Mouse (Mus musculus) spleen, postnatal 10 days (tissue): ENCODE data around the gene Vps45.
"Not testable (repeated sequence)": the region's sequence is repeated elsewhere in the genome, so short reads cannot be mapped to it uniquely, and the experiment has no call there.

ENCODE experiments used
- DNase-seq, 2 experiments: peaks; one replicate each; pipeline ENCODE4 v3.0.0; 2021 to 2022; ENCODE audit warnings: low spot score in 2 of 2

Vps45 gene

DNA sequence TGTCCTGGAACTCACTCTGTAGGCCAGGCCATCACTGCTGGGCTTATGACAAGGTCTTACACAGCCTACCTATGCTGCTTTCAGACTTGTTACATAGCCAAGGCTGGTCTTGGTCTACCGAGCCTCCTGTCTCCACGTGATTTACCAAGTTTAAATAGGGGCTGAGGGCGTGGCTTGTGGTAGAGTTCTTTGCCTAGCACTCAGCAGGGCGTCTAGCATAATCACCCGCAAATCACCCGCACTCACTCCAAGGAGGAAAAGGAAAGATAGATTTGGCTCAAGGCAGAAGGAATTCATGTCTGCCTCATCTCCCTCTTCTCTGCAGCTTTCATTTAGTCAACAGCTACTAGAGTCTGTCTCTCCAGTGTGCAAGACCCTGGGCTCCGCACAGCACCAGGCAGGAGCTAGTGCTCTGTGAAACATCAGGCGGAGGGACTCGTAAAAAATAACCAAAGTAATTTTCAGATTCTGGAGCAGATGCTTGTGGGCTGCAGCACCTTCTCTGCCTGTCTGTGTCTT lies 61.0 kb downstream of the Vps45 start:
- DNase-seq = peak in 1 of 2 experiments; percentile 77

DNA sequence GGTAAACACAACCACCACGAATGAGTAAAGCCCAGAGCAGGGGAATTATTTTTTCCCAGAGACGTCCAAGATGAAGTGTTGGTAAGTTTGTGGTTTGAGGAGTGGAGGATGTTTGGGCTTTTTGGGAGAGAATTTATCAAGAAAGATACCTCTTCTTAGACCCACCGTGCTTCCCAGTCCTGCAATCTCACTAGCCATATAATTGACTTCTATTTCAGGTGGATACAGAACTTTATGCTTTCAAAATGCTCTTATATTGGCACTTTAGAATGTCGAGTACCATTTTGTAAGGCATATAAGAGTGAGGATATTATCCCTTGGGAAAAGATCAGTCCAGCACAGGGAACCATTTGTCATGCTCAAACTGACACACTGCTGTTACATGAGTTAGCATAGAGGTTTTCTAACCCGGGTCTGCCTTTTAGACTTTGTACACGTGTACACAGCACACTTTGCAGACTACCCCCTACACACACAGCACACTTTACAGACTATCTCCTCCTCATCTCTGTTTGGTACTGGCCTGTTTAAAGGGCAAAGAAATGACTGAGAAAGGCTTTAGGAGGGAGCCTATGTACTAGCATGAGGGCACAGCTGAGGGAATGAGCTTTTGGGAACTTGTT lies 61.7 kb downstream of the Vps45 start:
- DNase-seq = no peak

DNA sequence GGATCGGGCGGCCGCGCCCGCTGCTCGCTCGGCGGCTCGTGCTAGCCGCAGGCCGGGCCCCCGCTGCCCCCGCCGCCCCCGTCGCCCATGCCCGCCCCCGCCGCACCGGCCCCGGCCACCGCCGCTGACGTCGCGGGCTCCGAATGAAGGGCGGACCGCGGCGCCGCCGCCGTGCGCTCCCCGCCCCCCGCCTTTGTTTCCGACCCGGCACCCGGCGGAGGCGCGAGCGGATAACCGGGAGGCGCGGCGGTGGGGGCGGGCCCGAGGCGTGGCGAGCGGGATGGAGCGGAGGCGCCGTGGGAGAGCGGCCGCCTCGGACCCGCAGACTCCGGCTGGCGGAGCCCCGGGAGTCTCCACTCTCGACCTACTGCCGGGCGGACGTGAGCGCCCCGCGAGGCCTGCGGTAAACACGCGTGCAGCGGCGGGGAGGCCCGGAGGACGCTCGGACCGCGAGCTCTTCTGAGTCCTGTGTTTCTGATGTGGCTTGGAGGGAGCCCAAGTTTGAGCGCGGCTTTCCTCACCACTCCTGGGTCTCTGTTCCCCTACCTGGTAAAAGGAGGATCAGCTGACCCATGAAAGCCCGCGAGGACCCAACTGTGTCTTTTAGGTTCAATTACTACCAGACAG lies 62.4 kb downstream of the Vps45 start, which contains the start of gene Plekho1:
Gene Plekho1 (minus strand): TSS at position 200 of the 627 bp plus-strand sequence.
- peak; percentile 68 to 78 for DNase-seq

DNA sequence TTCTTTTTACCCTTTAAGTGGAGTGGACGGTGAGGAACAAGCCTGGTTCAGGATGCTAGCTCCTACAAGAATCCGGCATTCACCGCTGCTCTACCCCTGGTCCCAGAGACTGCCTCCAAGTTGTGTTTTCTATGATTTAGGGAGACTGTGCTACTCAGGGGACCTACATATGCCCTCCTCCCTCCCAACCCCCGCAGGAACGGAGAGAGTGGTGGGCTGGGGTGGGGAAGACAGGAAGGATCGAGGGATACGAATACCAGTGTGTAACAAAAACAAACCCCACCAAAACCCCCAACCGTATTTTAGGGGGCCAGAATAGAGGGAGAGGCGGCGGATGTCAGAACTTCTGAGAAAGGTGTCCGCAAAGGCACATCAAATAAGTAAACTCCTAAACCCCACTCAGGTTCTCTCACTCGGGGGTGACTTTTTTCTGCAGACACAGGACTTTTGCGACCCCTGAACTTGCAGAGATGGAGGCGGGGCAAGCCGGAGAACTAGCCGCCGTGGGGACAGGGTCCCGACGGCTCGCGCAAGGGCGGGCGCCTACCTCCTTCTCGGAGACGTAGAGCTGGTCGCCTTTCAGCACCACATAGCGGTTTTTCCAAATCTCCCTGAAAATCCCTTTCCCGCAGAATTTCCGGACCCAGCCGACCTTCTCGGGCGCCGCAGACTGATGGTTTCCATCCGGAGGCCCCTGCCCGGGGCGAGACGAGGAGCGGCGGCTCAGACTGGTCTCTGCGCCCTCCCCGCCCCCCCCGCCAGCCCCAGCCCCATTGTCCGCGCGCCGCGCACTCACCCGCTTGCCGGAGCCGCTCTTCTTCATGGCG lies 63.1 kb downstream of the Vps45 start:
- DNase-seq = peak in 1 of 2 experiments; percentile 55

DNA sequence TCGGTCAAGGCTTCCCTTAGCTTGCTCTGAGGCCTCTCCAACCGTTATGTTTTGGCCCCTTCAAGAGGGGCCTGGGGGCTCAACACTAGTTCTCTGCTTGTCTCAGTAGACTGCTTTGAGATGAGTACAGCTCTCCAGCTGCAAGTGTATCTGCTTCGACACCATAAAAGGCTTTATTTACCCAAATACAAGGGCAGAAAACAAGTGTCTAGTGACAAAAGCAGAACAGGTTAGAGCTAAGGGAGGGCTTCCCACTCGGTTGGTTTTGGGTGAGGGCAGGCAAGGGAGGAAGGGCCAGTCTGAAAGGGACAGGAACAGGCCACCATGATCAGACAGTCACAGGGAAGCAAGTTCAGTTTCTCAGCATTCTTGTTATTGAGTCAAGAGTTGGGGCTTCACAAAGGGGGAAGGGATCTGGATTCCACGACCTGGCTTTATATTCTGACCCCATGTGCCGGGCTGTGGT lies 63.9 kb downstream of the Vps45 start:
- DNase-seq = peak in 1 of 2 experiments; percentile 58

DNA sequence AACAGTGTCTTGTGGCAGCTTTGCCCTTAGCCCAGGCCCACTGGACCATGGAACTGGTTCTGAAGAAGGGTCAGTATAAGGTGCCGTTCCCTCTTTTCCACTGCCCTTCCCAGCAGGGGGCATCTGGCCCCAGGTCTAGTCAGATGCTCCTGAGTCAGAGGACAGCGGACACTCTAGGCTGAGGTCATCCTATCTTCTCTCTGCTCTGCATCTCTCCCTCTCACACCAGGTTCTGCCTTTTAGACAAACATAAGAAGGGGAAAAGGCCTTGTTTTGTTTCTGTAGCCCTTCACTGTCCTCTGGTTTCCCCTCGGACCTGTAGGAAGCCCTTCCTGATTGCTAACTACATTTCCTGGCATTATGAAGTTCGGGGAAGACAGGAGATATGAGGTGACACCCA lies 64.4 kb downstream of the Vps45 start:
- no peak for DNase-seq

DNA sequence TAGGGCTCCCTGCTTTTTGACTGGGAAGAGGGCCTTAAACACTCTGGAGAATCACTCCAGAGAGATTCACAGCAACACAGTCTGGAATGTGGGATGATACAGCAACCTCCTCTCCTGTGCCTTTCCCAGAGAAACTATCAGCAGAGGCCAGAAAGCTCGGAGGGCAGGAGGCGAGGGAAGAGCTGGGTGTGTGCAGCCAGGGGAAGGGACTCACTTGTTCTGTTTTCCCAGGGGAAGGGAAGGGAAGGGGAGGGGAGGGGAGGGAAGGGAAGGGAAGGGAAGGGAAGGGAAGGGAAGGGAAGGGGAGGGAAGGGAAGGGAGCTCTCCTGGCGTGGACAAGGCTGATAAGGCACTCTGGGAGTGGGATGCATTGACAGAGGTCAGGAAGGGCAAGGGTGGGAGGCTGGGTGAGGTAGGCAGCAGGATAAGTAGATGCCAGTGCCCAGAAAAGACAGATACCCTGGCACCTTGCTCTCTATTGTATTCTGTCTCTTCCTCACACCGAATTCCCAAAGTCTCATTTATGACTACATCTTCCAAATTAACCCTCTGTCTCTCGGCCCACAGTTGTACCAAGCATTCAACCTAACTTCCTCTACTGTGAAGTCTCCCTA lies 65.2 kb downstream of the Vps45 start:
- DNase-seq = no peak

DNA sequence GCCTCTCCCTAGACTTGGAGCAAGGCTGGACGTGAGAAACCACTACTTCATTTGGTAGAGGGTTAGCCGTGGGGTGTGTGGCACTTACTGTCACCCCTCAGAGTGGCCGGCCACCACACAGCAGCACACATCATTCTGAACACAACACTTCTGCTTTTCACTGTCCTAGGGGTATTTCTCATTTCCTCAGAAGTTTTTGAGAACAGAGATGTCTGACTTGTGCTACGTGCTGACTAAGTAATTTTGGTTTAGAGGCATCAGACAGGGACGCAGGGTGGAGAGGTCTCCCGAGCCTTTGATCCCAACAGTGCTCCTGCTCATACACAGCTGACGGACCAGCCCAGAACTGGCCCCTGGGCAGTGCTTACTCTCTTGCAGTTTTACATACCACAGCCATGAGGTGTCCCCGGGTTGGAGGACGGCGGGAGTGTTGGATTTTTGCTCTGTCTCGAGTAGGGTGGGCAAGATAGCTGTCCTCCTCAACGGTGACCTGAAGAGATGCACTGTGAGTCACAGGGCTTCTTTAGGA lies 67.8 kb downstream of the Vps45 start:
- DNase-seq = no peak

DNA sequence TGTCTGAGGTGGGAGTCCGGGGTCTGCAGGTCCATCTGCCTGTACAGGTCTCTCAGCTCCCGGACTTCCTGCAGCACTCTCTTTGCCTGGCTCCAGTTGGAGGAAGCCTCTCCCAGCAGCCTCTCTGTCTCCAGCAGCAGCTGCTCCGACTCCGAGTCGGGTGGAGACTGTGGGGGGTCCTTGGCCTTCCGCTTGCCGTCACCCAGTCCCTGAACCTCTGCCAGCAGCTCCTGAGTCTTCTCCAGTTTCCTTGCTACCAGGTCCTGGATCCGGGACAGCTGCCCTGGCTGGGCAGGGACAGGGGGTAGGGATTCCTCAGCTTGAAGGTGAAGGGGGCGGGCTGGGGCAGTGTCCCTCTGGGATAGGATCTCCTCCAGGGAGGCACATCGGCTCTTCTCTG lies 69.3 kb downstream of the Vps45 start:
- DNase-seq = no peak

DNA sequence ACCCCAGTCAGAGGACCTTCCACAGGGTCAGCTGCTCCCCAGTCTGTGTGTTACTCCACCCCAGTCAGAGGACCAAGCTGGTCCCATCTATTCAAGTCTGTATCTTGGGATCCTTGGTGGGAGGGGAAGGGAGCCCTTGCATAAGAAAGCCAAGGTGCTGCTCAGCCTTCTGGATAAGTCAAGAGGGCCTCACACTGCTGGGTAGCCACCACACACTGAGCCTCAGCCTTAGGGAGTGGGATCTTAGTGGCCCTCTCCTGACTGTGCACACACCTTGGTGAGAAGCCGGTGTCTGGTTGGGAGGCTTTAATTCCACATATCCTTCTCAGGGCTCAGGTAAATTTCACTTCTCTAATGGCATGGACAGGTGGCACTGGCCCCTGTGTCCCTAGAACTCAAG lies 70.1 kb downstream of the Vps45 start:
- no peak for DNase-seq

DNA sequence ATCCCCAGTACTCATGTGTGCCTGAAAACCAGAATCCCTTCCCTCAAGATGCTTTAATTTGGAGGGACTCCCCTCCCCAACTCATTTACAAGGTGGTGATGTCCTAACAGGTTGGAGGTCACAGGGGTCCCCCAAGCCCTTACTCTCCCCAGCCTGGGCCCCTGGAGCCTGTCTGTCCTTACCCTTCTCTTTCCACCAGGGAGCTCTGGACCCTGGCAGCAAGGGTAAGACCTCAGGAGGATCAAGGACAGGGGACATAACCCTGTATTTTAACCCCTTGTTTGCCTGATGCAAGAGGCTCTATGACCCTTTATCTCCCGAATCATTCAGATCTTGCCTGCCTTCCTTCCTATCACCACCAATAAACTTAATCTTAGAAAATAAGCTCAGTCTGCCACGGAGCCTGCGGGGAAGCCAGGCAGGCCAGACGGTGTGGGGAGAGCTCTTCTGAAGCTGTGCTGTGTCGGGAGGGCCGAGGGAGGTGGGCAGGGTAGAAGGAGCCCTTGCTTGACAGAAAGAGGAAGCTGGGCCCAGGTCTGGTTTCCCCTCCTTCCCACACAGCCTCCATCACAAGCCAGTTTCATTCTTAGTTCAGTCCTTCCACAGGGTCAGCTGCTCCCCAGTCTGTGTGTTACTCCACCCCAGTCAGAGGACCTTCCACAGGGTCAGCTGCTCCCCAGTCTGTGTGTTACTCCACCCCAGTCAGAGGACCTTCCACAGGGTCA lies 70.7 kb downstream of the Vps45 start:
- peak in 1 of 2 experiments; percentile 68 for DNase-seq

DNA sequence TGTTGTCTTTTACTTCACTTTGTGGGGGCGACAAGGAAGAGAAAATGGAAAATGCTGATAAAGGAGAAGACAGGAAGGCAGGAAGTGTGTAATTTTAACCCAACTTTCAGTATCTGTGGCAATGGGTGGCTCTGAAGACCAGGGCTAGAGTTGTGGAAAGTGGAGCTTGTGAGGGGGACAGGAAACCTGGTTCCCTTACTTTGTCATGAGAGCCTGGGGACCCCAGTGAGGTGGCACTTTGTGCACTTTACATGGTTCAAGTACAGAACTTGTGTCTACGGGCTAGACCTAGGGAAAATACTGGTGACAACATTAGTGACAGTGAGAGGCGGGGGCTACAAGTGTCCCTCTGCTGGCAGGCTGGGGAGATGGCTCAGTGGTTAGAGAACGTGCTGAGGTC lies 71.3 kb downstream of the Vps45 start:
- DNase-seq = no peak

DNA sequence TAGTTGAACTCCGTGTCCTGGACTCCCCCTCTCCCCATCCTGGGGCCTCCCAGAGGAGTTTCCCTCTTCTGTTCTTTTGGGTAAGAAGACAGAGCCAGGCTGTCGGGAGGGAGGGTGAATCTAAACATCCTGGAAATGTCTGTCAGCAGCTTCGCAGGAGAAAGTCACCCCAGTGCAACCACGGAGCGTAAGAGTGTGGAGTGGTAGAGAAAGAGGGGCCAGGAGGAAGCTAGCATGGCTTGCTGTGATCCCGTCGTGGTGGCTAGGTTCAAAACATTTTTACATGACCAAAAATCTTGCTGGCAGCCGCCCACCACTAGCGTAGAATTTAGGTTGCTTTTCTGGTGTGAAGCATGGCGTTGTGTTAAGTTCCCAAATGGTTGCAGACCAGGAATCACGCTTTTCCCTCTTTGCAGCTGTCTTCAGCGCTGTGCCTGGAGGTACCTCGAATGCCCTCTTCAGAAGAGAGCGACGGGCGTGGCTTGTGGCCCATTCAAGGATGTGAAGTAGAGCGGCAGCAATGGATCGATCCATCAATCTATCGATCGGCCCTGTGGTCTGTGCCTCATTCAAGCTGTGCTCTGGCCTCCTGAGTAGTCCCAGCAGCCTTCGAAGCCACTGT lies 72.2 kb downstream of the Vps45 start:
- peak in 1 of 2 experiments; percentile 68 for DNase-seq

DNA sequence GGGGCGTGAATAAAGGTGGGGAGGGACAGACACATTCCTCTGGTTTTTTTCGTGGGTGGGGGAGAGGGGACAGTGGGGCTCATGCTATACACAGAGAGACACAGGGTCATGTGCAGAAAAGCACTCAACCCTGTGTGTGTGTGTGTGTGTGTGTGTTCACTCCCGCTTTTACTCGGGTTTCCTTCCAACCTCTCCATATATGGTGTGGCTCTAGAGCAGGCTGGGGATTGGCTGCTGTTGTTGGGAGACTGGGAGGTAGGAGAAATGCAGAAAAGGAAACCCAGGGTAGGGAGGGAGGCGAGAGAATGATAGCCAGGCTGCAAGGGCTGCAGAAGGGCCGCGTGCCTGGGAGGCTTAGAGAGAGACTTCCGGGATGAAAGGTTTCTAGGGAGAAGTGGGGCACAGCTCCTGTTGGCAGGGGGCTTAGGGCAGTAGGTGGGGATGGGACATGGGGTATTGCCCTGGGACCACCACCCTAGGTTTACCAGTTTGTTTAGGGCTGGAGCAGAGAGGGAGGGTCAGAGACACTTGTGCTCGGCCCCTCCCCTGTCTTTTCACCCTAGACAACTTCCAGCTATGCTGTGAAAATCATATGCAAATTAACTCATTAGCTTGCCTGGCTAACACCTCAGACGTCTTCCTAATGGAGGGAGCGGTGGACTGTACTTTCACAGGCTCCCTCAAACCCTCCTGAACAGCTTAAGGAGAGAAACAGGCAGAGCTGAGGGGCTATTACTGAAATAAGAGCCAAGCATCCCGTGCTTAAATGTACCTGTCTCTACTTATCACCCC lies 72.9 kb downstream of the Vps45 start:
- no peak for DNase-seq

DNA sequence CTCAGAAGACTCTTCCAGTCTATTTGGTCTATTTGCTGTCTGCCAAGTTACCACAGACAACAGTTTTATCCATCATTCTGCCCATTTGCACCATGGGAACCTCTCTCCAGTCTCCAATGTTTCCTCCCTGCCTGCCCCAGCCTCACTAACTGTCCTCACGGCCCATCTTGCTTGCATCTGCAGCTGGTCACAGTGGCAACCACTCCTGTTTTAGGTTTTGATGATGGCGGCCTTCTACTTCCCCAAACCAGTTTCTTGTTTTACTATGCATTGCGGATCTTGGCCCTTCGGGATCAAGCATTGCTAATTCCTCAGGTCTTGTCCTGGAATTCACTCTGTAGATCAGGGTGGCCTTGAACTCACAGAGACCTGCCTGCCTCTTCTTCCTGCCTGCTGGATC lies 76.1 kb downstream of the Vps45 start:
- no peak for DNase-seq

DNA sequence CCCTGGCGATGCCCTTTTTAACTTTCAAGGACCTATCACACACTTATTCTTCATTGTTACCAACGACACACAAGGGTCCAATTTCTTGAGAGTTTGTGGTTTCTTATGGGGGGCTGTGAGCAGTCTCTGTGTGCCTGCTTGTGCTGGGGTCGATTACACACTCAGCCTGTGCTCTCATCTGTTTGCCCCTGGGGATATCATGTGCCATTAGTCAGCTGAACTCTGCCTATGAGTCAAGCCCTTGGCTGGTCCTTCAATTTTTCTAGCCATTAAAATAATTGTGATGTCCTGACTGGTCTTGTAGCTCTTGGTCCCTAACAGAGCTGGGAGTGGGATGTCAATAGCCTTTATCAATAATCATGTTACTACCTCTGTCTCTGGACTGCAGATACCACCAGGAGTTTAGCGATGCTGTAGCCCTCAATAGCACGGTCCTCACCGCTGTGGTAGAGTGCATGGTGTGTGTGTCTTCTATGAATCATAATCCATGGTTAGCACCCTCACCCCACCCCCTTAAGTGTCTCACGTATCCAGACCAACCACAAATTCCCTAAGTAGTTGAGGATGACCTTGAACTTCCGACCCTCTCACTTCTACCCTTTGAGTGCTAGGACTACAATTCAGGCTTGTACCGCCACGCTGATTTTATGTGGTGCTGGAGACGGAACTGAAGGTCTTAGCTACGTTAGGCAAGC lies 77.8 kb downstream of the Vps45 start:
- DNase-seq = no peak

DNA sequence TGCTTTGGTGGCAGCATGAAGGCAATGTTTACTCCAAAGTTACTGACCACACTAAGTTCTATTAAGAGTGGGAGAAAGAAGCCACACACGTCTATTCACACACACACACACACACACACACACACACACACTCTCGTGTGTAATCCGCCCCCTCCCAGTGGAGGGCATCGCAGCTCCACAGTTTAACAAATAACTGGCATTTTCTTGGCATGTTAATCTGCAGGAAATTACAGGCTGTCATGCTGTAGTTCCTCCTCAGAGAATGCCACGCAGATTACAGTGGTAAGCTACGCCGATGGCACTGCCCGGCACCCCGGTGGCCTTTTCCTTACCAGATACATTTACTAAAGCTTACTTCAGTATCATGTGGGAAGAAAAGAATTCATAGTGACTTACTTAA lies 80.0 kb downstream of the Vps45 start:
- no peak for DNase-seq

DNA sequence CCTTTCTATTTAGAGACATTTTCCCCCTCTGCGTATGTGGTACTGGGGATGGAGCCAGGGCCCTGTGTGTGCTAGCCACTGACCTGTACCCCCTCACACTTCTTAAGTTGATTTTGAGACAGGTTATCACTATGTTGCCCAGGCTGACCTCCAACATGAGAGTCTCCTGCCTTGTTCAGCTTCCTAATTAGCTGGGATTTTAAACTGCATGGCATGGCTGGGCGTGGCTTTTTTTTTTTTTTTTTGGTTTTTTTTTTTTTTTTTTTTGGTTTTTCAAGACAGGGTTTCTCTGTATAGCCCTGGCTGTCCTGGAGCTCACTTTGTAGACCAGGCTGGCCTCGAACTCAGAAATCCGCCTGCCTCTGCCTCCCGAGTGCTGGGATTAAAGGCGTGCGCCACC lies 80.7 kb downstream of the Vps45 start:
- not testable (repeated sequence) for DNase-seq

DNA sequence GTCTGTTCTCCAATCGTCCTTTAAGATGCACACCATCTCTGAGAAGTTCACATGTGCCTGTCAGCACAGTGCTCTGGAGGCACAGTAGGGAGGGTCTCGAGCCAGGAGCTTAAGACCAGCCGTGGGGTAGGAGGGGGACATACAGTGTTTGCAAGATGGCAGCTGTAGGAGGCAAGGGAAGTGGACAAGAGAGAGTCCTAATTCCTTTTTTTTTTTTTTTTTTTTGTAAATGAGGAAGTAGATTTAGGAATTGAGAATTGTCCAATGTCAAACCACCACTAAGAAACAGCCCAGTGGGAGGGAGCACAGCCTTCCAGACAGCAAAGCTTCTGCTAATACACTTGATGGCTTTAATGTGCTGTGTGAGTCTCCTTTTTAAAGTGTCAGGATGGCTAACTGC lies 81.2 kb downstream of the Vps45 start:
- no peak for DNase-seq
